Mouse (Mus musculus): Measurements from ENCODE around the gene Nmur1.
A peak's percentile ranks its signal among the peaks of the same experiment; 100 is the strongest.

Nmur1 gene

DNA sequence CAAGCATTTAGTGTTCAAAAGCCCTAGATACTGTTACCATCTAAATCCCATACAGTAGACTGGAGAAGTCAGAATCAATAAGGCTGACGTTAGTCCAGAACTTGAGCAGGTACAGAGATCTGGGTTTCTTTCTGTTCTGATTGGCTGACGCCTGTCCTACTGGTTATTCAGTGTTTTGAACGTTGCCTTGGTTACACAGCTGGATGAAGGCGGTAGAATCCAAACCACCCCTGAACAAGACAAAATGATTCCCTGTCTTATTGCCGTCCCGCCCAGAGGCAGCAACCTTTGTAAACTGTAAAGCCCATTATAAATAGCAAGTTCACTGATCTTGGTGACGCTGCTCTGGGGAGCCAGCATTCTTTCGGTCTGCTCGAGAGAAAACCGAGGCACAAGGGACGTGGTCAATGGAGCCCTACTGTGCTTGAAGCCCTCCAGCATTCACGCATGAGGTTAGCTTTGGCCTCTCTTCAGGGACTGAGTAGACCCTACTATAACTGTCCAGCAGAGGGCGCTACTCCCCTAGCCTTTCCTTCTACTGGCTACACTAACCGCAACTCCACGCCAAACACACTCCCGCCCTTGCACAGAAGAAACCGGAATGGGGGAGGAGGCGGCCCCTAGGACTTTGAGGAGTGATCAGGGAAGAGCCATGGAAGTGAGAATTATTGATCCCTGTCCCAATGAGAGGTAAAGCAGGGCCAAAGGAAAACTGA lies 14.3 kb upstream of the Nmur1 start:
- DNase-seq, result peak; percentile 96

DNA sequence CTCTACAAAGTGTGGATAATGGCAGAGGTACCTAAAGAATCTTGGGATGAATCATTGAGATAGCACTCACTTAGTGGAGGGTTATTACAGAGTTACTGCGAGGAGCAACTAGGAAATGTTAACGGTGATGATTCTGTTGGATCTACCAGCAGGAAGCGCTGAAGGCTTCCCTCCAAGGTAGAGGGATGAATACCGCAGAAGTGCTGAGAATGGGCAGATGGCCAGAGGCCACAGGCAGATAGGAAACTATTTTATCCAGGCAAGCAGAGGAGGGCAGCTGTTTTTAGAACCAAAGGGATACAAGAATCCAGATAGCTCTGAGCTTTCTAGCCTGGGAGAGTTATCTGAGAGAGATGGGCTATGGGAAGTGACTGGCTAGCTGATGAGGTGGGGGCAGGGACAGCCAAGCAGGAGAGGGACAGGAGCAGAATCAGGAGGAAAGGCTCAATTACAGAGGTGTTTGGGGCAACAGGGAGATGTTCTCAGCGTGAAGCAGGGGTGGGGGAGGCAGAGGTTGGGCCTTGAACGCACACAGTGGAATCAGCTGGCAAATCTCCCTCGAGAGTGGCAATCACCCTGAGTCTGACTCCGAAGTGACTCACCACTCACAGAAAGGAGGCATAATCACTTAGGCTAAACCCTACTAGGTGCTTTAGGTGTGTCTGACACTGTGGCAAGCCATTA lies 13.6 kb upstream of the Nmur1 start:
- DNase-seq, result peak; percentile 36

DNA sequence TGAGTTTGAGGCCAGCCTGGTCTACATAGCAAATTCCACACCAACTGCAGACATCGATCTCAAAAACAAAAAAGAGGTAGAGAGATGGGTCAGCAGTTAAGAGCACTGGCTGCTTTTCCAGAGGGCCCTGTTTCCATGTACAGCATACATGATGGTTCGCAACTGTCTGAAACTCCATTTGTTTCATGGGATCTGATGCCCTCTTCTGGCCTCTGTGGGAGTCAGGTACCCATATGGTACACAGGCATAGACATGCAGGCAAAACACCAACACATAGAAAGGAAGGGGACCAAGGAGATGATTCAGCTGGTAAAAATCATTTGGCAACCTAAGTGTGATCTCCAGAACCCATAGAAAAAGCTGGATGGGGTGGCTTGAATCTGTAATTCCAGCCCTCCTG lies 12.5 kb upstream of the Nmur1 start:
- DNase-seq, result peak; percentile 21

DNA sequence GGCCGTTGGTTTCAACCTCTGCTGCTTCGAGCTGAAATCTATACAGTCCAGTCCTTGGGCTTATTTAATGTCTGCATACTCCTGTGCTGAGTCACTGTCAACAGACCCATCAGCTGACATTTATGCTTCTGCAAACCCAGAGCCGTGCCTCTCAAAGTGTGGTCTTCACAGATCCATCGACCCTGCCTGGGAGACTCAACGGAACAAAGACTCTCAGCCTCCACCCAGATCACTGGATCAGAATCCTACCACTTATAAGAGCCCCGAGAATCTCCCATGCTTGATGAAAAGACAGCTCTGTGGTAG lies 11.9 kb upstream of the Nmur1 start:
- DNase-seq, result no peak

DNA sequence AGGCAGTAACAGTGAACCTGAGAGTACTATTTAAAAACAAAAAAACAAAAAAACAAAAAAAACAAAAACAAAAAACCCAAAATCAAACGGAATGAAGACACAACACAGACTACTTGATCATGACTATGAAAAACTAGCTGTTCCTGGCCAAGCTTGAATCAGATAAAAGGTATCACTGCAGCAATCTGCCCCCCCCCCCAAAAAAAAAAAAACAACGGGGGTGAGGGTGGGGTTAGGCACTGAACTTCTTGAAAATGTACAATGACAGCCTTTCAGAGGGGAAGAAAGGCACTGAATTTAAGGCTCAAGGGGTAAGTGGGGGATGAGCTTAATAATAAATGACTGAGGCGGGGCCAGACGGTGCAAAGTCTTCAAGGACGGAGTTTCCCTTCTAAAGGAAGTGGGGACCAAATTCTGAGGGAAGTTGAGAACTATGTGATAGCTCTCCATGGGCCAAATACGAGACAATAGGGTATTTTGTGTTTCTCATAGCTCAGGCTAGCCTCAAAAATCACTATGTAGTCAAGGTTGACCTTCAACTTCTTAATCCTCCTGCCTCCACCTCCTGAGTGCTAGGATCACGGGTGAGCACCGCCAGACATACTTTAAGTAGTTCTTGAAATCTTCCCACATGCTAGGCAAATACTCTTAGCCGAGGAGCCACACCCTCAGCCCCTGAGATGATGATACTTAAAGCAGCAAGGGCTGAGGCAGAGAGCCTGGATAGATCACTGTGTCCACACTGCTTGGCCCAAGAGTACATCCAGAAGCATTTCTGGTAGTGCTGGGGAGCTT lies 11.4 kb upstream of the Nmur1 start:
- DNase-seq, result no peak

DNA sequence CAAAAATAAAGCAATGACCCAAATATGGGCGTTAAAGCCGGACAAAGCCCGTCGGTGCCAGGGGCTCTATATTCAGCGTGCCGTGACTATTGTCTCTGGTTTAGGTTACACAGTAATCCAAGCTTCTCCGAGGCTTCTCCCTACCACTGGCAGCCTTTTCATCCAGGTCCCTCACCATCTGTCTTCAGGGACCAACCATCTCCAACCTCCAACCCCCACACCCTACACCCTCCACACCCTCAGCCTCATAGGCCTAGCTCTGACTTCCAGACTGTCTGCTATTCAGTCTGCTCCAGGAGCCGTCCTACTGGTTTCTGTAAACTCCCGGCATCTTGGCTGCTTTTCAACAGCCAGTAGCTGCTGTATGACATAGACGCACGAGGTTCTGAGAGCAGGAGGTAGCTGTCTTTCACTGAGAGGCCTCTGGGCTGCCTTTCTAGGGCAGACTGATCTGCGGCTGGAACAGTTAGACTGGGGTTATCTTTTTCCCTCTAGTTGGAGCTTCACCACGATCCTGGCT lies 9.3 kb upstream of the Nmur1 start:
- DNase-seq, result peak; percentile 49

DNA sequence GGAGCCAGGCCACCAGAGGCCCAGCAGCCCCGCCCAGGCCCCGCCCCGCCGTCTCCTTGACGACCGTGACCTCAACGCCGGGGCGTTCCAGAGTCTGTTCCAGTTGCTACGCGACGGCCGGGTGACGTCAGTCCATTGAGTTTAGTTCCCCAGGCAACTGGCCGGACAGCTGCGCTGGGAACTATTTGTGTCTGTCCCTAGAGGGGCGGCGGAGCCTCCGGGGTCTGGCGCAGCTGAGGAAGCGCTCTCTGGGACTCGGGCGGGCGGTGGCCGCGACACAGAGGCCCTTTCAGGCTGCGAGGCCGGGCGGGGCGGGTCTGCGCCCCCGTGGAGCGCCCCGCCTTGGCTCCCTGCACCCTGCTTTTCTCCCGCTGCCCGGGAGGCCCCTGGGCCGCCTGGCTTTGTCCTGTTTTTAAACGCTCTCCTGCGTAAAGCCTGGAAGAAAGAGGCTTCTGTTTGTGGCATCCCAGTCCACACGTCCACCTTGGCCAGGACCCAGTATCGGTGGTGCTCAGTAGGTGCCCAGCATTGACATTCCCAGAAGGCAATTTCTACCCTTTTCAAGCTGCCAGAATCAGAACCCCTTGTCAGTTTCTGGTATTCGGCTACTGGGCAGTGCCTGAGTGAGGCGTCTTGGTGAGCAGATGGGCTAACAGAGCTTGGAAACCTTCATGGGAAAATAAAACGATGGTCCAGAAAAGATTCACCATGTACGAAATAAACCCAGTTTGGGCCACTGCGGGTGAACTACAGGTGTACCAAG lies 8.6 kb upstream of the Nmur1 start:
- peak; percentile 94 for DNase-seq

DNA sequence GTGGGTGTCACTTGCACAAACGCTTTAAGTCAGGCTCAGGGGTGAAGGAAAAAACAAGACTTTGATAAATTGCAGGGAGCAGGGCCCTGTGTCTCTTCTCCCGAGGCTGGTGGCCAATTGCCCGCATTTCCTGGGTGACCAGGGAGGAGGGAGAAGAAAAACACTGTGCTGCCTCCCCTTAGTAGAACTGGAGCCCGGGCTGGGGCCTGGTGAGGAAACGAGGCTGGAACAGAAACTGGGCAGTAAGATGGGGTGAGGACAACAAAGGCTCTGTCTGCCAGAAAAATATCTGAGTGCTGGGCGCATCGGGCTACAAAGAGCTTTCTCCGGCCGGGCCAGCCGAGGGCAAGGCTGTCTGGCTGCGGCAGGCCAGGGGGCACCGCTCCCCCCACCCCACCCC lies 8.0 kb upstream of the Nmur1 start:
- no peak for DNase-seq

DNA sequence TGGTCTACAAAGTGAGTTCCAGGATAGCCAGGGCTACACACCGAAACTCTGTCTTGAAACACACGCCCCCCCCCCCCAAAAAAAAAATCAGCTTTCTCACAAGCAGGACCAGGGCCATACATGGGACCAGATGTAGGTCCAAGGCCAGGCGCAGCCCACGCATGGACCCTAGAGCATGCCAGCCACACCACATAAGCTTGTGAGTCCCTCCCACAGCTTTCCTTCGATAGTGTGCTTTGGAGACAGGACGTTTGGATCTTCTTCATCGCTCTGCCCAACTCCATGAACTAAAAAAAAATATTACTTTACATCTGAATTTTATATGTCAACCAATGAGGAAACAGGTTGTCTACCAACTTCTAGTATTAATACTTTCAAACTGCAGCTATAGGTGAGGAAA lies 7.3 kb upstream of the Nmur1 start:
- peak; percentile 30 for DNase-seq

DNA sequence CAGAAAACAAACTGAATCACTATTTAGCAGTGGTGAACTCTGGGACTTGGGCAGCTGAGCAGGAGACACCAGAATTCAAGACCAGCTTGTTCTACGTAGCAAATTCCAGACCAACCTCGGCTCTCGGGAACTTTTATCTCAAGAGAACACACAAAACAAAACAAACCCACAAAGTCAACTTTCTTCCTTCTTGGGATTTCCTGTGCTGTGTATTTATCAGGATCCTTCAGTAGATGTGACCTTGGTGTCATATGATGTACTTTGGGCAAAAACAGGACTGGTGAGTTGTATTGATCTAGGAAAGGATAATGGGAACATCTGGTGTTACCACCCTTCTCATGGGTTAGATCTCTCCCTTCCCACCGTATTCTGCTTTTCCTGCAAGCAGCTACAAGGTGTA lies 6.8 kb upstream of the Nmur1 start:
- no peak for DNase-seq

DNA sequence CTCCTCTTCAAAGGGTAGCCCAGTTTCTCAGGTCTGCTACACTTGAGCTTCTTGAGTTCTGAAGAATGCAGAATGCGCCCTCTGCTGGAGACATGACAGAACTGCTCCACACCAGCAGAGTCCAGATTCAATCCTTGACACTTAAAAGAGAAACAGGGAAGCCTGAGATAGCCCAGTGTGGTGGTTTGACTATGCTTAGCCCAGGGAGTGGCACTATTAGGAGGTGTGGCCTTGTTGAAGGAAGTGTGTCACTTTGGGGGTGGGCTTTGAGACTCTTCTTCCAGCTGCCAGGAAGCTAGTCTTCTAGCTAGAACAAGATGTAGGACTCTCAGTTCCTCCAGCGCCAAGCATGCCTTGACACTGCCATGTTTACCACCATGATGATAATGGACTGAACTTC lies 4.0 kb upstream of the Nmur1 start:
- peak; percentile 79 for DNase-seq

DNA sequence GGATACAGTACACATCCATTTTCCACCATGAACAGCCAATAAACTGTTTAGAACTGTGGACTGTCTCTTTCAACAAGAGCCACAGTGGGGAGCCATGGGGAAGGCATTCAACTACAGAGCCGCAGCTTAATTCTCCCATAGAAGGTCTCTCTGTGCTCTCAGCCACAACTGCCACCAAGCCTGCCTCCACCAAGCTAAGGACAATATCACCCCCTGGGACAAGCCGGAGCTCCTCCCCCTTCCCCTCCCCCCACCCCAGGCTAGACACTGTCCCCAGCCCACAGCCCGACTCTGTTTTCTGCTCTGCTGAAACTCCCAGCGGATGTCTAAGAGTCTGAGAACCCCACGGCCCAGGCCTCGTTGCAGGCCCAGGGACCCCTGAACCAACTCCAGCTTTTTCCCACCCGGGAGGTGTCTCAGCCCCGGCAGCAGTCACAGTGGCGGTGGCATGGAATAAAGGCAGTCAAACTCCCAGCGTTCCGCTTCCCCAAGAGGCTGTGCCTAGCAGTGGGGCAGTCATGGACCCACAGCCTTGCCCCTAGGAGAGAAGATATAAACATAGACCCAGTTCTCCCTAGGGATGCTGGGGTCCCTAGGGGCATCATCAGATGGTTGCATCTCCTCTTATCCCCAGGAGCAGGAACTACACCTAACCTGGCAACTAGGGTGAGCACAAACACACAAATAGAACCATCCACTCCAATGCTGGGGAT lies 1.0 kb downstream of the Nmur1 start:
- no peak for DNase-seq

DNA sequence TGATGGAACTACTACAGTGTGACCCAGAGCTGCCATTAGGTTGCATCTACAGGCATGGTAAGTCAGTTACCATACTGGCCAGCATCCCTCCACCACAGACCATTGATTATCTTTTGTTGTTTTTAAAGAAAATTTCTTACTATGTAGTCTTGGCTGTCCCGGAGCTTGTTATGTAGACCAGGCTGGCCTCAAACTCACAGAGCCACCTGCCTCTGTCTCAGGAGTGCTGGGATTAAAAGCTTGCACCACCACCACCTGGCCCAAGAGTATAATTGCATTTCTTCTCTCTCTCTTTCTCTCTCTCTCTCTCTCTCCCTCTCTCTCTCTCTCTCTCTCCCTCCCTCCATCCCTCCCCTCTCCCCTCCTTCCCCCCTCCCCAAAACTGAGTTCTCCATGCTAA lies 1.7 kb downstream of the Nmur1 start:
- no peak for DNase-seq

DNA sequence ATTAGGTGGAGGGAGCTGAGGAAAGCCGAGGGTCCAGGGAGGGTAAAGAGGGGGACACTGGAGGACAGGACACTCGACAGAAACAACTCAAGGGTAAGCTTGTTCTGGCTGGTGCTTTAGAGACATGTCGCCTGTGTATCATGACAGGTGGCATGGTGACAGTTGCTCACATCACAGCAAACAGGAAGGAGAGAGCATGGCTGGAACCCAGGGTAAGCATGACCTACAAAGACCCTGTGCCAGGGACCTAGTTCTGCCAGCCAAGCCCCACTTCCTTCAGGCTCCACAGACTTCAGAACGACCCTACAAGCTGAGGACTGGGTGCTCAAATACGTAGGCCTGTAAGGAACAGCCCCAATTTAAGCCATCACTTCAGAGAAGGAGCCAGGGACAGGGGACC lies 2.1 kb downstream of the Nmur1 start:
- DNase-seq, result no peak

DNA sequence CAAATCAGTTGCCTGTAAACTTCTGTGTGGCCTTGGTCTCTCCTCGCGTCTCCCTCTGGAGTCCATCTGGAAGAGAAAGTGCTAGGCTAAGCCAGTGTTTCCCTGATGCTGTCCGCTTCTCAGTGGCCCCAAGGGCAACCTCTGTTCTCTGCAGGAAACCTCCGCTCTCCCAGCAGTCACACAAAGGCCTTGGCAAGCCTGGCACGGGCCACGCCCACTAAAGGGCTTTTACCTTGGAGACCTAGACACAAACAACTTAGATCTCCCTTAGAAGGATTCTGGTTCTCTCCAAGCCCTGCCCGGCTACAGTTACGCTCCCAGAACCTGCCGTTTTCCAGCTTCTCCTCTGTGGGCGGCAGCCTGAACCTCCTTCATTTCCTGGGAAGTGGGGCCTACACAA lies 5.0 kb downstream of the Nmur1 start:
- no peak for DNase-seq

DNA sequence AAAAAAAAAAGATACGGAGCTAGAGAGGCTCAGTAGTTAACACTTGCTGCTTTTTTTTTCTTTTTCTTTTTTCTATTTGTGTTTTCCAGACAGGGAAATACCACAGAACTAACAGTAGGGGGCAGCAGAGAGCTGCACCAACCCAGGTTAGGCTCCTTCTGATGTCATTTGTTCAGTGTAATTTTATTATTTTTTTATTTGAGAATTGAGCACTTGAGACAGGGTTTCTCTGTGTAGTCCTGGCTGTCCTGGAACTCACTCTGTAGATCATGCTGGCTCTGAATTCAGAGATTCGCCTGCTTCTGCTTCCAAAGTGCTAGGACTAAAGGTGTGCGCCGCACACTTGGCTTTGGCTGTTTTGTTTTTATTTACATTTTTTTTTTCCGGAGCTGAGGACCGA lies 9.7 kb downstream of the Nmur1 start:
- peak; percentile 25 for DNase-seq

DNA sequence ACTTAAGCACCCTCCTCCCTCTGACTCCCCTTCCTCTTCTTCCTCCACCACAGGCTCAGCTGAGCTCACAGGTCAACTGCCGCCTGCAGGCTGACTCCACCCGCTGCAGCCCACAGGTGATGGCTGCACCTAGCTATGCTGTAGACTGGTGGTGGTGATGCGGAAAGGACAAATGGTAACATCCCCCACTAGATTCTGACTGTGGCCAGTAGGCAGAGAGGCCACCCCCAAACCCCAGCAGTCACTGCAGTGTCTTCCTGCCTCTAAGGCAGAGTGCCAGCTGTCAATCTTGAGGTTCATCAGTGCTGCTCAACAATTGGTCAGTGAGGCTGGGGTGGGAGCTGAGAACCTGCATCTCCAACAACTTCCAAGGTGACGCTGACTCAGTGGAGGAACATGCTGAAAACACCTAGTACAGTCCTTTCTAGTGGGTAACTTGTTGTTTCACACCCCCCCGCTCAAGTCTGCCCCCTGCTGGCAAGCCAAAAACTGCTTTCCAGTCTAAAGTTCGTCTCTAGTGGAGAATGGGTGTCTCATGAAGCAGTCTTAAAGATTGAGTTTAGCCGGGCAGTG lies 10.3 kb downstream of the Nmur1 start:
- DNase-seq, result peak; percentile 17

DNA sequence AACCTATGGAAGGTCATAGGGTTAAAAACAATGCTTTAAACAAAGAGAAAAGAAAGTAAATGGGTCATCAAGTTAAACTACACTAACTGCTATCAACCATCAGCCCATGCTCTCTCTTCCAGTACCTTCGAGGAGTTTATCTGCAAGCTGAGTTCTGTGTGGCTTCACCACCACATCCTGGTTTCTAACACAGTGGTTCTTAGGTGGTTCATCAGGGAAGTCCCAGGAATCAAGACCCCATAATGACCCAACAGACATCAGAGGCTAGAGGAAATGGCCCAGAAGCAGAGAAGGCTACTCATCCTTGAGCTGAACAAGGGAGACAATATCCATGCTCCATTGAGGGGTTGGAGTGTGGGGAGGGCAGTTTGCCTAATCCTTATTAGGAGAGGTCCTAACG lies 10.9 kb downstream of the Nmur1 start:
- DNase-seq, result no peak

DNA sequence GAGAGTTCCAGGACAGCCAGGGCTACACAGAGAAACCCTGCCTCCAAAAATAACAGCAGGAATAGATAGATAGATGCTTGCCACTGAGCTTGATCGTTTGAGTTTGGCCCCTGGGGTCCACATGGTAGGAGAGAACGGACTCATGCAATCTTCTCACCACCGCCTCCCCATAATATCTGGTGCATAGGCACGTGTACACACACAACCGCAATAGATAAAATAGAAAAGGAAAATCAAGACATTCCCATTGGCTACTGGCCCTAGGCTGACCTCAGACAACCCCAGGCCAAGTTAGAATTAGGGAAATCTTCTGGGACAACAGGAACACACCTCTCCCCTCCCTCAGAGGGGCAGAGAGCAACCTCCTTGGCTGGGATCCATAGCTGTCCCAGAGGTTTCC lies 11.3 kb downstream of the Nmur1 start:
- DNase-seq, result no peak

DNA sequence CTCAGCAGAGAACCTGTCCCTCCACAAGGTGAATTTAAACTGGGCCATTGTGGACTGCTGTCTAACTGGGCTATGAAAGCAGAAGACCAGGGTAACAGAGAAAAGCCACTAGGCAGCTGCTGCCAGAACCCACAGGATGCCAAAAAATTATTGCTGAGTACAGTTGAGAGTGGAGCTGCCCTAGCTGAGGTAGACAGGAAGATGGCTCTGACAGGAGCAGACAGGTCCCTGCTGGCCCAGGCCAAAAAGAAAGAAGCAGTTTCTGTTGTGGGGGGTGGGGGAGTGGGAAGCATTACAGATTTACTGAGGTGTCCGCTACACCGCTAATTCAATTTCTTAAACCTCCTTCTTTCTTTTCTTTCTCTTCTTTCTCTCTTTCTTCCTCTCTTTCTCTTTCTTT lies 16.6 kb downstream of the Nmur1 start:
- DNase-seq, result no peak

DNA sequence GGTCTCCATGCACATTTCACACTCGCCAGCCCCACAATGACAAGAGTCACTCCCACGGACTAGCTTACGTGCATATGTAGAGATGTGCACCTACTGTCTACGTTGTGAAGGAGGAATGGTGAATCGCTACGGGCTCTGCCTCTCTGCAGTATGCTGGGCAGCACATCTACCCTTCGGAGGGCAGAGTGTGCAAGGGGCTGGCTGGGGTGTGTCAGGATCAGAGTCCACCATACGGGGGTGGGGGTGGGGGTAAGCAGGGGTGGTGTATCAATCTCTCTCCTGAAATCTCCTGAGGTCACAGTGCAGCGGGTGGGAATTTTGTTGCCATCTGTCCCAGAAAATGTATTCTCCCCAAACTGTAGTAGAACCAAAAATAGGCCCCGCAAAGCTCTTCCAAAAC lies 17.5 kb downstream of the Nmur1 start:
- no peak for DNase-seq

DNA sequence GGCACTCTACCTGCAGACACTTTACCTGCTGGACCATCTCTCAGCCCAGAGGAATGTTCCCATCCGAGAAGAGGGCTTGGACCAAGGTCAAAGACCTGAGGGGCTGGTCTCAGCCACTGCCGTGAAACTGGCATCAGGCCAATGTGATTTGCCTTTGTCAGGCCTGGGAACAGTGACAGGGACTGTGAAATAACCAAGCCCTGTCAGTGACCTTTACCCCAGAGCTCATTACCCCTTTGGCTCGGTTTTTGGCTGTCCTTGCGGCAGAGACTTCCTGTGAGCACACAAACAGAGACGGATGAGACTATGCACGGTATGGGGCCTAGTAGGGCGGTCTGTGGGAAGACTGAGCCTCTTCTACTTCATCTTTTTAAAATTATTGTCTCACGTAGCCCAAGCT lies 19.1 kb downstream of the Nmur1 start:
- DNase-seq, result no peak
